Mouse (Mus musculus): ENCODE data around the gene Calcoco1.

DNA sequence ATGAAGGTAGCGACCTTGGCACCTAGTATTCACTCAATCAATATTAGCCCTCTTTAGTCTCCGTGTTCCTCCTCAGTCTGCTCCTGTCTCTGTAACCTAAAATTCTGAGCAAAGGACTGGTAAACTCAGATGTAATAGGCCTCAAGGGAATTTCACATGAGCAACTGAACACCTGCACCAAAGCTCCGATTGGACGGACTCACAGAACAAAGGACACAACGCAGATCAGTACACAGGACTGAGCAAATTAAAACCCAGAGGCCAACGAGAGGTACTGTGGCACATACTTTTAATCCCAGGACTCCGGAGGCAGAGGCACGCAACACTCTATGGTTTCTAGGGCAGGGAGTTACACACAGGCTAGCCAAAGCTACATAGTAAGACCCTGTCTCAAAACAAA, 25.9 kb upstream of the Calcoco1 start:
- TF ChIP-seq CTCF (conservative IDR thresholded peaks at IDR 0.05; ENCODE audit: insufficient read depth, insufficient read length, low read depth, low read length) (no peak), POLR2A (IDR thresholded peaks at IDR 0.05; ENCODE audit: low read depth, low read length) (no peak)

All from kidney, adult 2 months (tissue).